Mouse (Mus musculus) lung, postnatal 0 days (tissue): ENCODE data around the gene Olfr1380.
"Not testable (repeated sequence)": the region's sequence is repeated elsewhere in the genome, so short reads cannot be mapped to it uniquely, and the experiment has no call there.

Experiments
- CTCF ChIP-seq: IDR thresholded peaks from 2 replicates; pipeline ENCODE4 v1.5.1; 2016; ENCODE audit warnings: antibody characterized with exemption, mild to moderate bottlenecking
- EP300 ChIP-seq: IDR thresholded peaks from 2 replicates; pipeline ENCODE4 v1.6.1; 2016; ENCODE audit warnings: antibody characterized with exemption, mild to moderate bottlenecking, control low read depth

DNA sequence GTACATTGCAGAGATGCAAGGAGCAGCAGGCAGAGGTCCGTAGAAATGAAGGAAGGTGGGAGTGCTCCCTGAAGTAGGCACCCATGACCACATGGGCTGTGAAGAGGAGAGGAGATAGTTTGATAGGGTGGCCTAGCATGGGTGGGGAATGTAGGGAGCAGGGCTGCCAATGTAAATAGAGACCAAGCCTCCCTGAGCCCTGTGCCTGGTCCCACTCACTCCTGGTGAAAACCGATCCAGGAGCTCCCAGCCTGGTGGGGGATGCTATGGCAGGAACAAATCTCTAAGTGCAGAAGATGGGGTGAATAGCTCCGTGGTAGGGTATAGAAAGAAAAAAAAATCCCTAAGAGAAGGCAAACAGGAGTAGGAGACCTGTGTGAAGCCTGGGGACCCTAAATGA is 54.7 kb downstream of the Olfr1380 start:
- TF ChIP-seq CTCF, EP300: not testable (repeated sequence)
